Mouse (Mus musculus): Measurements from ENCODE around the gene Slc10a7. TPM values are rescaled to one million over a fixed set of nuclear protein-coding genes. Genes with fewer than 3 reads are reported as not detected.
"Not testable (repeated sequence)": the region's sequence is repeated elsewhere in the genome, so short reads cannot be mapped to it uniquely, and the experiment has no call there.

Slc10a7 gene
- polyA plus RNA-seq, 1 experiment from 2014 or later = 11.2 TPM

GRCm38 (mm10) chr8:78709948-78710644 is 200.9 kb downstream of the Slc10a7 start:
- WGBS = 89% methylated on average over 11 of the region's 11 CpGs
- no peak for ATAC-seq (ENCODE audit: low FRiP score)

GRCm38 (mm10) chr8:78710961-78711360 is 201.8 kb downstream of the Slc10a7 start:
- Histone ChIP-seq H3K4me2 (no peak overlapping the region), H3K36me3 (replicated peaks) (no peaks in the 10 kb centered on the region), H3K9me3 (no peaks in the 10 kb centered on the region), H3K9ac (no peak overlapping the region), H3K27me3 (no peaks in the 10 kb centered on the region), H3K4me3 (replicated peaks) (no peak overlapping the region), H3K27ac (no peak overlapping the region), H3K4me1 (no peaks in the 10 kb centered on the region)
- no peak for ATAC-seq (ENCODE audit: low FRiP score)
- 93% methylated on average over 10 of the region's 10 CpGs for WGBS

More at GRCm38 (mm10) chr8:78709948-78710644, 200.9 kb downstream of the Slc10a7 start:
- no peaks in the 10 kb centered on the region for H3K27me3 ChIP-seq
- no peak overlapping the region for H3K4me2 ChIP-seq
- no peak overlapping the region for H3K27ac ChIP-seq
- H3K36me3 ChIP-seq (replicated peaks) = no peaks in the 10 kb centered on the region
- H3K9ac ChIP-seq = no peak overlapping the region
- H3K4me3 ChIP-seq (replicated peaks) = no peak overlapping the region
- no peaks in the 10 kb centered on the region for H3K4me1 ChIP-seq
- no peaks in the 10 kb centered on the region for H3K9me3 ChIP-seq

- ATAC-seq (ENCODE audit: low FRiP score) = no peak
- Histone ChIP-seq H3K9me3 (no peaks in the 10 kb centered on the region), H3K4me1 (no peaks in the 10 kb centered on the region), H3K27ac (no peak overlapping the region), H3K4me3 (replicated peaks) (no peak overlapping the region), H3K4me2 (no peak overlapping the region), H3K27me3 (no peaks in the 10 kb centered on the region), H3K36me3 (replicated peaks) (peaks cover 3% of the 10 kb centered on the region; the same call in 1 of the 2 replicates), H3K9ac (no peak overlapping the region)
- 66% methylated on average over 4 of the region's 4 CpGs for WGBS
Measured at GRCm38 (mm10) chr8:78714880-78715279, 205.7 kb downstream of the Slc10a7 start.

GRCm38 (mm10) chr8:78716546-78716945 is 207.4 kb downstream of the Slc10a7 start:
- no peak overlapping the region for H3K9ac ChIP-seq
- no peaks in the 10 kb centered on the region for H3K27me3 ChIP-seq
- no peak for ATAC-seq (ENCODE audit: low FRiP score)
- H3K4me2 ChIP-seq = no peak overlapping the region
- H3K36me3 ChIP-seq (replicated peaks) = peaks cover 3% of the 10 kb centered on the region; the same call in 1 of the 2 replicates
- H3K9me3 ChIP-seq = no peaks in the 10 kb centered on the region
- 92% methylated on average over 7 of the region's 7 CpGs for WGBS
- H3K27ac ChIP-seq = no peak overlapping the region
- H3K4me3 ChIP-seq (replicated peaks) = no peak overlapping the region
- H3K4me1 ChIP-seq = no peaks in the 10 kb centered on the region

GRCm38 (mm10) chr8:78717191-78717590 is 208.0 kb downstream of the Slc10a7 start:
- H3K9ac ChIP-seq; ATAC-seq (ENCODE audit: low FRiP score); H3K4me3 ChIP-seq (replicated peaks); H3K4me2 ChIP-seq; H3K36me3 ChIP-seq (replicated peaks); H3K4me1 ChIP-seq; H3K9me3 ChIP-seq; H3K27ac ChIP-seq; H3K27me3 ChIP-seq: not testable (repeated sequence)
- 96% methylated on average over 10 of the region's 10 CpGs for WGBS

GRCm38 (mm10) chr8:78719279-78720040 is 210.3 kb downstream of the Slc10a7 start:
- no peak overlapping the region for H3K4me2 ChIP-seq
- no peaks in the 10 kb centered on the region for H3K27me3 ChIP-seq
- H3K9me3 ChIP-seq = no peaks in the 10 kb centered on the region
- no peak overlapping the region for H3K4me3 ChIP-seq (replicated peaks)
- no peaks in the 10 kb centered on the region for H3K4me1 ChIP-seq
- WGBS = 84% methylated on average over 10 of the region's 10 CpGs
- H3K36me3 ChIP-seq (replicated peaks) = peaks cover 3% of the 10 kb centered on the region; the same call in 1 of the 2 replicates
- H3K27ac ChIP-seq = no peak overlapping the region
- ATAC-seq (ENCODE audit: low FRiP score) = no peak
- no peak overlapping the region for H3K9ac ChIP-seq

GRCm38 (mm10) chr8:78720041-78720414 is 210.9 kb downstream of the Slc10a7 start:
- Histone ChIP-seq H3K27me3 (no peaks in the 10 kb centered on the region), H3K9me3 (no peaks in the 10 kb centered on the region), H3K4me3 (replicated peaks) (no peak overlapping the region), H3K27ac (no peak overlapping the region), H3K4me1 (no peaks in the 10 kb centered on the region), H3K4me2 (no peak overlapping the region), H3K9ac (no peak overlapping the region), H3K36me3 (replicated peaks) (peaks cover 3% of the 10 kb centered on the region; the same call in 1 of the 2 replicates)
- 74% methylated on average over 8 of the region's 8 CpGs for WGBS
- no peak for ATAC-seq (ENCODE audit: low FRiP score)

GRCm38 (mm10) chr8:78721576-78721975 is 212.4 kb downstream of the Slc10a7 start:
- Histone ChIP-seq H3K9me3 (no peaks in the 10 kb centered on the region), H3K36me3 (replicated peaks) (peaks cover 3% of the 10 kb centered on the region; the same call in 1 of the 2 replicates), H3K4me1 (no peaks in the 10 kb centered on the region), H3K4me3 (replicated peaks) (no peak overlapping the region), H3K9ac (no peak overlapping the region), H3K4me2 (no peak overlapping the region), H3K27me3 (no peaks in the 10 kb centered on the region), H3K27ac (no peak overlapping the region)
- WGBS = 96% methylated on average over 5 of the region's 5 CpGs
- no peak for ATAC-seq (ENCODE audit: low FRiP score)

- Histone ChIP-seq H3K9me3 (no peaks in the 10 kb centered on the region), H3K27ac (no peak overlapping the region), H3K27me3 (no peaks in the 10 kb centered on the region), H3K4me3 (replicated peaks) (no peak overlapping the region), H3K36me3 (replicated peaks) (peaks cover 3% of the 10 kb centered on the region; the same call in 1 of the 2 replicates), H3K9ac (no peak overlapping the region), H3K4me2 (no peak overlapping the region), H3K4me1 (no peaks in the 10 kb centered on the region)
- no peak for ATAC-seq (ENCODE audit: low FRiP score)
- 89% methylated on average over 7 of the region's 7 CpGs for WGBS
Measured at GRCm38 (mm10) chr8:78722201-78722600, 213.1 kb downstream of the Slc10a7 start.

- 87% methylated on average over 4 of the region's 4 CpGs for WGBS
- H3K9ac ChIP-seq = no peak overlapping the region
- no peak overlapping the region for H3K27ac ChIP-seq
- H3K4me3 ChIP-seq (replicated peaks) = no peak overlapping the region
- no peak for ATAC-seq (ENCODE audit: low FRiP score)
- no peaks in the 10 kb centered on the region for H3K27me3 ChIP-seq
- no peak overlapping the region for H3K4me2 ChIP-seq
- H3K9me3 ChIP-seq = no peaks in the 10 kb centered on the region
- H3K36me3 ChIP-seq (replicated peaks) = 0 out of 2 replicates have a peak, but pooled peaks cover 3% of the 10 kb centered on the region
- no peaks in the 10 kb centered on the region for H3K4me1 ChIP-seq
Measured at GRCm38 (mm10) chr8:78724832-78725231, 215.7 kb downstream of the Slc10a7 start.

GRCm38 (mm10) chr8:78728240-78728639 is 219.1 kb downstream of the Slc10a7 start:
- 95% methylated on average over 14 of the region's 14 CpGs for WGBS
- H3K36me3 ChIP-seq (replicated peaks) = peaks cover 13% of the 10 kb centered on the region; the same call in 1 of the 2 replicates
- no peak overlapping the region for H3K4me3 ChIP-seq (replicated peaks)

GRCm38 (mm10) chr8:78732410-78732809 is 223.3 kb downstream of the Slc10a7 start:
- H3K4me2 ChIP-seq = no peak overlapping the region
- ATAC-seq (ENCODE audit: low FRiP score) = no peak

More at GRCm38 (mm10) chr8:78728240-78728639, 219.1 kb downstream of the Slc10a7 start:
- Histone ChIP-seq H3K9ac (no peak overlapping the region), H3K4me1 (no peaks in the 10 kb centered on the region), H3K27ac (no peak overlapping the region), H3K27me3 (no peaks in the 10 kb centered on the region), H3K4me2 (no peak overlapping the region), H3K9me3 (no peaks in the 10 kb centered on the region)
- ATAC-seq (ENCODE audit: low FRiP score) = no peak

More at GRCm38 (mm10) chr8:78732410-78732809, 223.3 kb downstream of the Slc10a7 start:
- WGBS = 87% methylated on average over 7 of the region's 7 CpGs
- Histone ChIP-seq H3K27me3 (no peaks in the 10 kb centered on the region), H3K27ac (0 out of 2 replicates have a peak overlapping the region, but pooled peaks have one; percentile 13), H3K36me3 (replicated peaks) (peaks cover 13% of the 10 kb centered on the region; the same call in 1 of the 2 replicates), H3K9ac (no peak overlapping the region), H3K4me1 (no peaks in the 10 kb centered on the region), H3K9me3 (no peaks in the 10 kb centered on the region), H3K4me3 (replicated peaks) (no peak overlapping the region)
